Comparison of ENCODE assay signal across 20 mouse cellular contexts in the genomic region with DNA sequence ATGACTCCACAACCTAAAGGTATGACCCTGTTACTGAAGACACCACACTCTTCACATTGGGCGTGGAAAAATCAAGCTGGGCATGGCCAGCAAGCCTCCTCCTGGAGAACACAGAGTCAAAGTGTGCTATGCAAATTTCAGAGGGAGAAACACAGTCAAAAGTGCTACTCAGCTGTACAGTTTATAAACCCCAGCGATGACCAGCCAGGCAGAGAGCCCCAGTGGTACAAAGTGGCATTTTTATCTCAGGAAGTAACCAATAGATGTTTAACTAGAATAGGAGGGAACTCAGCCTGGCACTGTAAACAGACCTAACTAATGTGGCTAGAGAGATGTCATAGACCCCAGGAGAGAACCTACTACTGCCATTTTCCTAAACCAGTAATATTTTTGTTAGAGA.
DNase-seq lines count a peak whose midpoint lies in the region; ATAC-seq lines count a peak whose summit lies in the region.
"Had no signal": no experiment of that assay in that cellular context is flagged by ENCODE, and none has a peak within 500 bp of the region (broad histone marks: within the 10 kb centered on the region; RNA-seq: fewer than 3 reads in every experiment).

No protein-coding gene starts in this region.

- no peaks in the 10 kb centered on the region for H3K36me3 ChIP-seq in splenic B cell, adult 2 months (ENCODE audit: control insufficient read depth, insufficient read depth, low read length, poor library complexity, severe bottlenecking)
- H3K36me3 ChIP-seq in liver, embryonic 11.5 days (ENCODE audit: control insufficient read depth, insufficient read depth, low read length), result no peaks in the 10 kb centered on the region
- H3K36me3 ChIP-seq: embryonic facial prominence, embryonic 13.5 days; forebrain, embryonic 12.5 days; heart, embryonic 15.5 days; hindbrain, embryonic 13.5 days had no signal

- DNase-seq in kidney, adult 9 months, result peak; percentile 30
- DNase-seq in kidney, postnatal 14 days, result no peak
- DNase-seq in lung, postnatal 36 days, result peak; percentile 4
- DNase-seq in lung, postnatal 25 days (ENCODE audit: low spot score), result no peak
- peak; percentile 64 for DNase-seq in A20 (ENCODE audit: low read depth, low spot score)
- peak; percentile 60 for DNase-seq in splenic B cell, adult 2 months (ENCODE audit: low read depth, low spot score)
- no peak for DNase-seq in liver, embryonic 11.5 days (ENCODE audit: low spot score)
- DNase-seq: adrenal gland, postnatal 14 days; cerebellum, adult 11-12 months; cerebellum, adult 9-10 months; cerebellum, postnatal 25 days; gastrocnemius, postnatal 10 days; heart, adult 2 months; heart, postnatal 14 days had no signal

- H3K27ac ChIP-seq in liver, embryonic 11.5 days (ENCODE audit: low read depth, low read length), result no peak overlapping the region
- H3K27ac ChIP-seq: embryonic facial prominence, embryonic 13.5 days; forebrain, embryonic 12.5 days; heart, adult 2 months; heart, embryonic 15.5 days; hindbrain, embryonic 13.5 days had no signal

- no peaks in the 10 kb centered on the region for H3K9me3 ChIP-seq in liver, embryonic 11.5 days (ENCODE audit: control insufficient read depth, low read length)
- H3K9me3 ChIP-seq: embryonic facial prominence, embryonic 13.5 days; forebrain, embryonic 12.5 days; heart, embryonic 15.5 days; hindbrain, embryonic 13.5 days had no signal

- ATAC-seq in liver, embryonic 11.5 days (replicated peaks; ENCODE audit: low FRiP score), result no peak
- ATAC-seq: forebrain, embryonic 16.5 days had no signal

- H3K4me3 ChIP-seq in liver, embryonic 11.5 days (ENCODE audit: low read depth, low read length), result no peak overlapping the region
- H3K4me3 ChIP-seq: embryonic facial prominence, embryonic 13.5 days; forebrain, embryonic 12.5 days; heart, adult 2 months; heart, embryonic 15.5 days; hindbrain, embryonic 13.5 days had no signal

- no peak overlapping the region for H3K9ac ChIP-seq in liver, embryonic 11.5 days (ENCODE audit: low read depth, low read length)
- H3K9ac ChIP-seq: embryonic facial prominence, embryonic 13.5 days; forebrain, embryonic 12.5 days; heart, embryonic 15.5 days; hindbrain, embryonic 13.5 days had no signal

- H3K27me3 ChIP-seq in splenic B cell, adult 2 months (ENCODE audit: control insufficient read depth, insufficient read depth, low read length, poor library complexity, severe bottlenecking), result no peaks in the 10 kb centered on the region
- H3K27me3 ChIP-seq in liver, embryonic 11.5 days (replicated peaks; ENCODE audit: control insufficient read depth, insufficient read depth, low read length), result no peaks in the 10 kb centered on the region
- H3K27me3 ChIP-seq: embryonic facial prominence, embryonic 13.5 days; forebrain, embryonic 12.5 days; heart, embryonic 15.5 days; hindbrain, embryonic 13.5 days had no signal

- WGBS in liver, embryonic 11.5 days, result 74% methylated on average over 2 of the region's 2 CpGs

- H3K4me2 ChIP-seq in liver, embryonic 11.5 days, result no peak overlapping the region
- H3K4me2 ChIP-seq: embryonic facial prominence, embryonic 13.5 days; forebrain, embryonic 12.5 days; heart, embryonic 11.5 days; heart, embryonic 15.5 days; hindbrain, embryonic 13.5 days had no signal

- no peaks in the 10 kb centered on the region for H3K4me1 ChIP-seq in liver, embryonic 11.5 days (replicated peaks; ENCODE audit: control insufficient read depth, insufficient read depth, low read length)

Comparison
In these comparisons a context has a peak if more than half of its experiments do, and no peak if none do; other contexts are left out.
1. DNase-seq: peak in kidney, adult 9 months (single experiment), lung, postnatal 36 days (single experiment), A20 (single experiment) and splenic B cell, adult 2 months (single experiment); none in kidney, postnatal 14 days (single experiment), lung, postnatal 25 days (single experiment) and liver, embryonic 11.5 days (single experiment).